Mouse (Mus musculus) small intestine, adult 2 months (tissue): ENCODE results near the gene Rnf123.

ENCODE experiments used
- CTCF ChIP-seq: fragments of 200-500 bp; IDR thresholded peaks from 2 replicates; pipeline ENCODE4 v1.5.1; 2012; ENCODE audit warnings: low read depth, mild to moderate bottlenecking, control low read depth, inconsistent platforms, low read length, moderate library complexity, mixed read lengths; ENCODE audit not compliant: insufficient replicate concordance, insufficient read length; ENCODE audit errors: extremely low read depth
- POLR2A ChIP-seq: fragments of 200-500 bp; IDR thresholded peaks from 2 replicates; pipeline ENCODE4 v1.6.1; 2012; ENCODE audit warnings: low read depth, mild to moderate bottlenecking, control low read depth, inconsistent platforms, low read length, moderate library complexity

DNA sequence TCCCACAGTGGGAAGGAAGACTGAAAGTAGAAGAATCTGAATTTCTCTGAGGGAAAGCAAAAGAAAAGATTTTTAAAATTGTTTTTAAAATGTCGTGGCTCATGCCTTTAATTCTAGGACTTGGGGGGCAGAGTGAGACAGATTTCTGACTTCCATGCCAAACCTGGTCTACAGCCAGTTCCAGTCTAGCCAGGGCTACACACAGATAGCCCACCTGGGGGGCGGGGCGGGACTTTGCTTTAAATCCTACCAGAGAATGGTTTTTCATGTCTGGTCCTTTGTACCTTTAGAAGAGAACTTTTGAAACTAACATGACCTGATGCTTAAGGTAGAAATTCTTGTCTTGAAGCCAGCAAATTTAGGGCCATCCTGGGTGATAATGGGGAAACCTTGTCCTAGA lies 59.9 kb downstream of the Rnf123 start:
- TF ChIP-seq CTCF (no peak), POLR2A (no peak)
